Mouse (Mus musculus) hematopoietic stem cell, adult 5-6 weeks (primary cell): Measurements from ENCODE around the gene Ccr10. TPM values are rescaled to one million over a fixed set of nuclear protein-coding genes. Genes with fewer than 3 reads are reported as not detected.
A peak's percentile ranks its signal among the peaks of the same experiment; 100 is the strongest.

ENCODE experiments used
- ATAC-seq, 2 experiments: fragments of 125-278 bp in 1 of 2; replicated peaks in 1 of 2; 2 replicates each; pipeline ENCODE4 v1.8.0; 2016 to 2017; ENCODE audit warnings: inconsistent platforms in 2 of 2, mild to moderate bottlenecking in 2 of 2, moderate number of reproducible peaks in 2 of 2, low read depth in 1 of 2, moderate TSS enrichment in 1 of 2; ENCODE audit not compliant: low FRiP score in 2 of 2, poor library complexity in 2 of 2, severe bottlenecking in 2 of 2, insufficient read depth in 1 of 2, low TSS enrichment in 1 of 2
- total RNA-seq: library from RNA; stranded (forward); fragments of 172-1452, 232-1000 nt; gene quantifications from 2 replicates; pipeline ENCODE4 v1.2.3, GENCODE M21; 2017

The Ccr10 gene
- total RNA-seq, 1 experiment from 2014 or later: not detected

- ATAC-seq: peak in 1 of 2 experiments; percentile 15; a peak in 1 of 4 replicates
Observed at GRCm38 (mm10) chr11:101176933-101177773, 1.9 kb upstream of the Ccr10 start.

- ATAC-seq: no peak
Observed at GRCm38 (mm10) chr11:101176117-101176691, 961 bp upstream of the Ccr10 start.

- ATAC-seq: no peak
Observed at GRCm38 (mm10) chr11:101175636-101176116, 433 bp upstream of the Ccr10 start.

DNA sequence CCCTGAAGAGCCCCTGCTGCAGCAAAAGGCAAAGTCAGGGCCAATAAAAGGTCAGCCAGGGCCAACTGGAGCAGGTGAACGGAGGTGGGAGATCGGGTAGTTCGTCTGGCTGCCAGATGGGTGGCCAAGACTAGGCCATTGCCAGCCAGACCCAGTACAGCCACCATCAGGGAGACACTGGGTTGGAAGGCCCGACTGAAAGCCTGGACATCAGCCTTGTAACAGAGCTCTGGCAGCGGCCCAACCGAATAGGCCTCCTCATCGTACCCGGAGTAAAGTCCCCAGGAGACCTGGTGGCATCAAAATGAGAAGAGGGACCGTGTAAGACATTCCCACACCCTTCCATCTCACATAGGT, 876 bp downstream of the Ccr10 start:
- no peak for ATAC-seq

- peak; percentile 50 to 54 for ATAC-seq
Observed at GRCm38 (mm10) chr11:101173631-101174388, 1.4 kb downstream of the Ccr10 start.

- no peak for ATAC-seq
Observed at GRCm38 (mm10) chr11:101173112-101173511, 2.1 kb downstream of the Ccr10 start.

DNA sequence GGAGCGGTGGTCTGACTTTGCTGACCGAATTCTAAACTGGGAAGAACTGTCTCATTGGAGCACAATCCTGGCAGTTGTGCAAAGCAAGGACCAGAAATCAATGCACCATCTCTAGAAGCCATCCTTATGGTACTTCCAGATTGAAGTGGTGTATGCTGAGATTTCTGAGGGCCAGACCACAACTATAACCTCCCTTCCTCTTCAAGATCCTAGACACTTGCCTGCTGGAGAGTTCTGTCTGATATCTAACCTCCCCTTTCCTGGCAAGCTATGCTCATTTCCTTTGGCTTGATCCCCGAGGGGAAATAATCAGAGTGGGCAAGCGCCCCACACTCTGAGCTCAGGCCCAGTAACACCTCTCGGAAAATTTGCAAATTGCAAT, 2.8 kb downstream of the Ccr10 start:
- no peak for ATAC-seq

- no peak for ATAC-seq
Observed at GRCm38 (mm10) chr11:101171721-101172433, 3.4 kb downstream of the Ccr10 start.

DNA sequence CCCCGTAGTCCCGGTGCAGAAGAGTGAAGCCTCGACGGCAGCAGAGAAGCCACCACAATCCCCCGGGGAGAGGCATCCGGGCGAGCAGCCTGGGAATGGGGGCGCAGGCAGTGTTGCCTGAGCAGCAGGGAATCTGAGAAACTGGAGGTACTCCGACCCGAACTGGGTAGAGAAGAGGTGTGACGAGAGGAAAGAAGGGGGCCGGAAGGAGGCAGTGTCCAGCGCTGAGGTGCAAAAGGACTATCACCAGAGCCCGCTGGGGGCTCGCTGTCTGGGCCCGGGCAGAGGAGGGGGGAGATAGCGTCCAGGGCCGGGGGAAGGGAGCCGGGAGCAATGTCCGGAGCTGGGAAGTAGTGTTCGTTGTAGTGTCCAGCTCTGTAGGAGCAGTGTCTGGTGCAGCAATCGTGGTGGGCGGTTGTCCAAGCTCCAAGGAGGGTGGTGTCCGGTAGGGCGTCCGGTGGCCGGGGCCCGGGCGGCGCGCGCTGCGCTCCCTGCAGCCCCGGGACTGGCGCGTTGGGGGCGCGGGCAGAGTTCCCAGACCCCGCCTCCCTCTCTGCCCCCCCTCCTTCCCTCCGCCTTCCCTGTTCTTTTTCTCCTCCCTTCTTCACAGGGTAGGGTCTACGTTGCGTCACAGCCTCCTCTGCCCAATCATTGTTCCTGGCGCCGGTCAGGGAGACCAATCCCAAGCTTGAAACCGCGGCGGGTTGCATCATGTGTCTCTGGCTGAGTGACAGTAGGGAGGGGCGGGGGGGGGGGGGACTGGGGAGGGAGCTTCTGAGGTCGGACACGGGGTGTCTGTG, 4.2 kb downstream of the Ccr10 start, which contains the start of gene Plekhh3:
Gene Plekhh3 (minus strand): TSS at position 541 of the 800 bp plus-strand sequence.
- peak; percentile 55 to 63 for ATAC-seq

DNA sequence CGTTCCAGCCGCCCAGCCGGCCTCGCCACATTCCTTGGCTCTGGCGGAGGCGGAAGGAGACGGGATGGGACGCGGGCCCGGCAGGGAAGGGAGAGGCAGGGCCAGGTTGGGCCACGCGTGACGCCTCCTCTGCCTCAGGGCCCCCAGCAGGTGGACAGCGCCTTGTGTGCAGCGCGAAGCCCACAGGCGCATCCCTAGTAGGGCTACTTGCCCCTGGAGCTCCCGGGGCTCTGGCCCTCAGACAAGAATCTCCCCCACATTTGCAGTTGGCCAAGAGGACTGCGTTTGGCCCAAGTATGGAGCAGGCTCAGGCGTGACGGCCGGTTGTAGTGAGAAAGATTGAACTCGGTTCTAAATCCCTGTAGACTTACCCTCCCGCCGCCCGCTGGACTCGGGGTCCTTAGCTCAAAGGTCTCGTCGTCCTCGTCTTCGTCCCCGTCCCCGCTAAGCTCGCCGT, 4.9 kb downstream of the Ccr10 start, which contains the start of gene Cntnap1:
Gene Cntnap1 (plus strand): TSS at position 170 of the 457 bp plus-strand sequence.
- no peak for ATAC-seq

DNA sequence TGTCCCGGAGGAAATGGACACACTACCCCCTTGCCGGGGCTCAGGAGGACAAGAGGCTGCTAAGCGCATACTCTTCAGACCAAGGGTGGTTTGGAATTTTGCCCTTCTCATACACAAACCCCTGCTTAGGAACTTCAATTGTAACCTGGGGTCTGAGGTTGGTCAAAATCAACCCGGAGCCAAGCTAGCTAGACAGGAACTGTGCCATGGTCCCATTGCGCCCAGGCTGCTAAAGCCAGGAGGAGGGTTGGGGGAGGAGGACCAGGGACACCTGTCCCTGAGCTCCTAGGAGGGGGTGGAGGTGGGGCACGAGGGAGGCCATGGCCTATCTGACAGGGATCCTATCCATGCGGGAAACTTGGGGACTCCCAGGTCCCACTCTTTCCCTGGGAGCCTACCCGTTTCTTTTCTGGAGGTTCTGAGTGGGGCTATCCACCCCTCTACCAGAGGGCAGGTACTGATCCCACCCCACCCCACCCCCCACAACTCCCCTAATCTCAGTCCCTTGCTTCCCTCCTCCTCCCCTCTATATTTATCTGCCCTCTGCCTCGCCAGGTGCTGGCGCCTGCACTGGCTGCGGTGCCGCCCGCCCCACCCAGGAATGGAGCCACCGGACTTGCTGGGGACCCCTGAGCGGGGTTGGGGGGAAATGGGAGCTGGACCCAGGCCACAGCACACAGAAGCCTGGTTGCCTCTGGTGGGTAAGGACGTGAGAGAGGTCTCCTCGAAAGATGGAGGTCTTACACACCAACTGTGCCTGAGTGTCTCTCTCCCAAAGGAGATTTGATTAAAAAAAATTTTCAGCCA, 5.7 kb downstream of the Ccr10 start:
- ATAC-seq: no peak

DNA sequence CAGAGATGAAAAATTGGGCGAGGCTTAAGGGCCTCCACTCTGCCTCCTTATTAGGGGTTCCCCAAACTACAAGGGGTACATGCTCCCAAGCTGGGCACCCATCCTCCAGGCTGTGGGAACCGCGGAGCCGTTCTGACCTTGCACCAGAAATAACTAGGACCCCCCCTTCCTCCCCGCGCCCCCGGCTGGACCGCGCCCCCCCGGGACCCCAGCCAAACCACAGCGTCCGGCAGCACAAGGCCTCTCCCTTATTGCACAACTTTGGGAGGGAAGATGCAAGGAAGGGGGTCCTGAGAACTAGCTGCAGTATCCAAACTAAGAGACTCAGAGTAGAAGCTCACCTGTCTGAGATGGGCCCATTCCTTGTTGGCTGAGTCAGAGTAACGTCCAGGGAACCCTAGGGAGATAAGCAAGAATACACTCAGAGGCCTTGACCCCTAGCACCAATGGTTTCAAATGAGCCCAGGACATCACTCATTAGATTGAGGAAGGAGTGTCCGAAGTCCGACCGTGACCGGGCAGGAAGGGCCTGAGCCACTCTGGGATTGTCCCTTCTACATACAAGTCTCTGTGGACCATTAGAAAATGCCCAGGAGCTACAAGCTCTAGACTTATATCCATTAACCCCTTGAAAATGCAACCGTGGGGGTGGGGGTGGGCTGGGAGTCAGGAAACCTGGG, 6.8 kb downstream of the Ccr10 start:
- ATAC-seq: no peak

DNA sequence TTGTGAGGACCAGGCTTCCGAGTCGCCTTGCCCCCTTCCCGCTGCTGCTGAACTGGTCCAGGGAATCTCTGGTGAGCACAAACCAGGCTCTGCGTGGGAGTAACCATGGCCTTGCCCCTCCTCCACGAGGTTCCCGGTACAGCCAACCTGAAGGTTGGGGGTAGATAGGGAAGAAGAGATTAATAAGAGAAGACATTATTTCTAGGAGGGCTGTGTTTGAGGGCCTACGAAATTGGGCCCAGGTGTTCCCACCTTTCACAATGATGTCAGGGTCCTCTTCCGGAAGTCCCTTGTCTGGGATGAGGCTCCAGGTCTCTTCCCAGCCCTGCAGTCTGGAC, 7.3 kb downstream of the Ccr10 start:
- ATAC-seq: no peak

DNA sequence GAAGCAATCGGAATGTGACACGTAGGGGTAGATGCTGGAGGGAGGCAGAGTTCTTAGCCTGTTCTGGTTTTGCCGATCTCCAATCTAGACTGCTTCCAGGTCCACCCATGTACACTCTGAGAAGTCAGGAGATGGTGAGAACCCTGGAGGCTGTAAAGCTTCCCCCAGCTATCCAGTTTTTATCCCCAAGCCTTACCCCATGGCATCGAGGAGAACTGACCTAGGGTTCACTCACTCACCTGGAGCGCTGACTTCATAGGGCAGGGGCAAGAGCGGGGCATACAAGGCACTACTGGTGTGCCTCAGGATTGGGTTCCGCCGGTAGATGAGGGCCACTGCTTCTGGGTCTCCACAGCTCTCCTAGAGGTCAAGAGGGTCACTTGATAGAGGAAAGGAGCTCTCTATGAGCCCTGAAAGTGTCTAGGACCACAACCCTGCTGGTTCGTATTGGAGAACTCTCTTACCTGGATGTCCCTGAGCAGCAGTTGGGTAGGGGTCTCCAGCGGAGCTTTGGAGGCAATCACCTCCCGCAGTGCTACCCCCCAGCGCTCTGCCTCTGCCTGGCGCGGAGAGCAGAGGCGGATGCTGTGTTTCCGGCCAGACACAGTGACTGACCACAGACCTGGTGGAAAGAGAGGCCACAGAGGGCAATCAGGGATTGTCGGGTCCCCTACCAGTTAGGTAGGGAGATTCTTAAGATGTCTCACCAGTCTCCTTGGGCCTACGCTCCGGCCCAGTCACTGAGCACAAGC, 7.9 kb downstream of the Ccr10 start:
- peak in 1 of 2 experiments; percentile 7; a peak in 1 of 4 replicates for ATAC-seq

- ATAC-seq: no peak
Observed at GRCm38 (mm10) chr11:101166357-101166756, 8.9 kb downstream of the Ccr10 start.
